Mouse (Mus musculus) liver, embryonic 15.5 days (tissue): Measurements from ENCODE around the gene Krt81. TPM values are rescaled to one million over a fixed set of nuclear protein-coding genes. Genes with fewer than 3 reads are reported as not detected.

Source experiments
- ATAC-seq: fragments of 200-750 bp; cut with Nextera tagmentation; 2 replicates; pipeline ENCODE4 v1.8.0; 2017; ENCODE audit warnings: moderate number of reproducible peaks, mild to moderate bottlenecking, moderate library complexity; ENCODE audit not compliant: insufficient read depth
- H3K27ac ChIP-seq: fragments of 300-500 bp; sonication (generic); replicated peaks from 2 replicates; pipeline ENCODE4 v1.5.1; 2015; ENCODE audit warnings: mild to moderate bottlenecking, inconsistent platforms
- H3K27me3 ChIP-seq: fragments of 300-500 bp; sonication (generic); 2 replicates; pipeline ENCODE4 v1.6.1; 2015; ENCODE audit warnings: mild to moderate bottlenecking, inconsistent platforms
- H3K36me3 ChIP-seq: fragments of 300-500 bp; sonication (generic); replicated peaks from 2 replicates; pipeline ENCODE4 v1.6.1; 2015; ENCODE audit warnings: moderate library complexity, mild to moderate bottlenecking, inconsistent platforms
- H3K4me1 ChIP-seq: fragments of 300-500 bp; sonication (generic); replicated peaks from 2 replicates; pipeline ENCODE4 v1.6.1; 2015; ENCODE audit warnings: inconsistent platforms
- H3K4me2 ChIP-seq: fragments of 300-500 bp; sonication (generic); 2 replicates; pipeline ENCODE4 v1.6.1; 2015; ENCODE audit warnings: moderate library complexity, mild to moderate bottlenecking, inconsistent platforms
- H3K4me3 ChIP-seq: fragments of 300-500 bp; sonication (generic); replicated peaks from 2 replicates; pipeline ENCODE4 v1.5.1; 2015; ENCODE audit warnings: mild to moderate bottlenecking, inconsistent platforms
- H3K9ac ChIP-seq: fragments of 300-500 bp; sonication (generic); 2 replicates; pipeline ENCODE4 v1.6.1; 2015; ENCODE audit warnings: moderate library complexity, mild to moderate bottlenecking, inconsistent platforms
- H3K9me3 ChIP-seq: fragments of 300-500 bp; sonication (generic); replicated peaks from 2 replicates; pipeline ENCODE4 v1.6.1; 2016; ENCODE audit warnings: inconsistent platforms
- WGBS: fragments of 180-500 bp; shearing (Covaris S2); methylation state at CpG from one replicate; pipeline ENCODE4 v1.1.7; 2015; ENCODE audit warnings: mixed read lengths; ENCODE audit not compliant: insufficient replicate concordance; 5-methylcytosine and 5-hydroxymethylcytosine counted together
- polyA plus RNA-seq: library from polyadenylated mRNA; unstranded; fragments of >200 nt; fragmentation: Nextera tagmentation; extraction: Ambion mirVana; gene quantifications from 2 replicates; pipeline ENCODE4 v1.2.1, GENCODE M21; 2015

Krt81 gene
- polyA plus RNA-seq, 1 experiment from 2014 or later = not detected

- peaks cover 18% of the 10 kb centered on the region; the same call in 1 of the 2 replicates for H3K27me3 ChIP-seq
- no peak overlapping the region for H3K27ac ChIP-seq
- H3K9ac ChIP-seq = no peak overlapping the region
- no peak for ATAC-seq
- H3K36me3 ChIP-seq = no peaks in the 10 kb centered on the region
- H3K4me1 ChIP-seq = no peaks in the 10 kb centered on the region
- no peak overlapping the region for H3K4me3 ChIP-seq
- 44% methylated on average over 31 of the region's 31 CpGs for WGBS
- H3K9me3 ChIP-seq = no peaks in the 10 kb centered on the region
- H3K4me2 ChIP-seq = no peak overlapping the region
These were observed 51.4 kb downstream of the Krt81 start for GRCm38 (mm10) chr15:101412188-101412587.

- H3K27ac ChIP-seq = no peak within 1 kb of the TSS
- H3K27me3 ChIP-seq = peaks cover 18% of the 10 kb centered on the region; the same call in 1 of the 2 replicates
- WGBS = 8% methylated on average over 2 of the region's 2 CpGs
- no peak within 1 kb of the TSS for H3K4me3 ChIP-seq
- H3K4me1 ChIP-seq = no peaks in the 10 kb centered on the region
- no peak for ATAC-seq
- H3K36me3 ChIP-seq = no peaks in the 10 kb centered on the region
- H3K9me3 ChIP-seq = no peaks in the 10 kb centered on the region
- H3K4me2 ChIP-seq = no peak within 1 kb of the TSS
- no peak within 1 kb of the TSS for H3K9ac ChIP-seq
These were observed 52.8 kb downstream of the Krt81 start, which contains the start of gene Krt7 for GRCm38 (mm10) chr15:101410775-101411174. Gene Krt7, plus strand, starts transcription at chr15:101411043.

Other genes with a start within 250 kb of the Krt81 start
- gene Grasp, start 239.6 kb downstream of the Krt81 start, polyA plus RNA-seq = 0.37 and 0.46 TPM in 2 replicates
- gene Nr4a1, start 209.5 kb downstream of the Krt81 start, polyA plus RNA-seq = 0.68 and 0.83 TPM in 2 replicates
- 25.5 and 27.3 TPM in 2 replicates for gene Atg101, start 179.5 kb downstream of the Krt81 start, polyA plus RNA-seq
- 0.30 and 0.81 TPM in 2 replicates for gene 6030408B16Rik, start 170.5 kb downstream of the Krt81 start, polyA plus RNA-seq
- 0.43 and 0.44 TPM in 2 replicates for gene Krt80, start 93.6 kb downstream of the Krt81 start, polyA plus RNA-seq
- 1.7 TPM in 2 replicates for gene Krt7, start 52.7 kb downstream of the Krt81 start, polyA plus RNA-seq
- gene Krt87, start 24.9 kb downstream of the Krt81 start, polyA plus RNA-seq = not detected in 2 replicates
- gene Krt88, start 16.0 kb downstream of the Krt81 start, polyA plus RNA-seq = not detected in 2 replicates
- gene Krt86, start 9.7 kb upstream of the Krt81 start, polyA plus RNA-seq = not detected in 2 replicates
- 0.32 and 0.51 TPM in 2 replicates for gene Krt83, start 27.8 kb upstream of the Krt81 start, polyA plus RNA-seq
- not detected in 2 replicates for gene Gm49425, start 53.5 kb upstream of the Krt81 start, polyA plus RNA-seq
- gene Krt84, start 69.1 kb upstream of the Krt81 start, polyA plus RNA-seq = 0.05 TPM in 1 of 2 replicates, not detected in the other
- gene Krt82, start 86.9 kb upstream of the Krt81 start, polyA plus RNA-seq = not detected in 2 replicates
- not detected in 2 replicates for gene Krt90, start 99.2 kb upstream of the Krt81 start, polyA plus RNA-seq
- not detected in 2 replicates for gene Krt75, start 110.2 kb upstream of the Krt81 start, polyA plus RNA-seq
- gene Gm5414, start 164.4 kb upstream of the Krt81 start, polyA plus RNA-seq = not detected in 2 replicates
- not detected in 2 replicates for gene Gm5478, start 183.6 kb upstream of the Krt81 start, polyA plus RNA-seq
- not detected in 2 replicates for gene Krt6b, start 216.5 kb upstream of the Krt81 start, polyA plus RNA-seq
- 0.05 and 0.17 TPM in 2 replicates for gene Krt6a, start 230.6 kb upstream of the Krt81 start, polyA plus RNA-seq
- 0.14 and 0.53 TPM in 2 replicates for gene Krt5, start 249.1 kb upstream of the Krt81 start, polyA plus RNA-seq